Mouse (Mus musculus): ENCODE measurements around the gene Ehd3. TPM values are rescaled to one million over a fixed set of nuclear protein-coding genes. Genes with fewer than 3 reads are reported as not detected.

Ehd3 gene
- polyA plus RNA-seq (2014; fragmentation: Nextera tagmentation; extraction: Ambion mirVana) = 4.0 and 4.1 TPM in 2 replicates

DNA sequence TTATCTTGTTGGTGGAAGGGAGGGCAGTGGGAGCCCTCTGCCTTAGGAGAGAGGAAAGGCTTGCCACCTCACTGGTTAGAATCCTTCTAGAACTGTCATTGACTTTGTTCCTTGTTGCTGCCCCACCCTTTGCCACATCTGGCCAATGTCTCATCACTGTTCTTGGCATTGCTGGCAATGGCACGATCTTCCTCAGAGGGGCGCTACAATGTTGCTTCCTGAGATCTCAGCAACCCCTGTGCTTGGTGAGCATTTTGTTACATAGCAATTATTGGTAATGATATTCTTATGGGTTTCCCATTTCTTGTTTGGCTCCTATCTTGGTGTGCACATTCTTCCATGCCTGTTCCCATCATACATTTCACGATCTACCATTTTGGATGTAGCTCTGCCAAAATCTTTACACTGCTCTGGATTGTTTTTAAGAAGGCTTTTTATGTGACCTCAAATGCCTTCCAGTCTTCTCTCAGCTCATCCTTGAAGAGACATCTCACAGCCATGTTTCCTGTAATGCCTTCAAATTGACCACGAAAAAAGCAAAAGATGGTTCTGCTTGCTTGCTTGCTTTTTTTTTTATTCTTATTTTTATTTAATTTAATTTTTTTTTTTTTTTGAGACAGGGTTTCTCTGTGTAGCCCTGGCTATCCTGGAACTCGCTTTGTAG is at the start of gene Ehd3:
Gene Ehd3, plus strand, starts transcription at position 614 of the 664 bp plus-strand sequence.
- Histone ChIP-seq H3K9ac (ENCODE audit: low read depth, low read length) (peak within 1 kb of the TSS; percentile 66), H3K27ac (replicated peaks; ENCODE audit: low read depth, low read length) (peak within 1 kb of the TSS; percentile 44; the same call in 1 of the 2 replicates), H3K4me2 (ENCODE audit: low read depth, low read length) (peak within 1 kb of the TSS; percentile 90), H3K36me3 (ENCODE audit: control insufficient read depth, insufficient read depth, low read length) (no peaks in the 10 kb centered on the region), H3K4me3 (ENCODE audit: low read depth, low read length) (peak within 1 kb of the TSS; percentile 59), H3K4me1 (ENCODE audit: control insufficient read depth, insufficient read depth, low read length) (no peaks in the 10 kb centered on the region; the same call in 1 of the 2 replicates), H3K27me3 (replicated peaks; ENCODE audit: control insufficient read depth, insufficient read depth, low read length) (0 out of 2 replicates have a peak, but pooled peaks cover 6% of the 10 kb centered on the region), H3K9me3 (ENCODE audit: control insufficient read depth, low read length) (no peaks in the 10 kb centered on the region)
- no peak for ATAC-seq (ENCODE audit: low read depth)
- no peak for DNase-seq (ENCODE audit: low spot score)
- WGBS = 85% methylated on average over 5 of the region's 5 CpGs

DNA sequence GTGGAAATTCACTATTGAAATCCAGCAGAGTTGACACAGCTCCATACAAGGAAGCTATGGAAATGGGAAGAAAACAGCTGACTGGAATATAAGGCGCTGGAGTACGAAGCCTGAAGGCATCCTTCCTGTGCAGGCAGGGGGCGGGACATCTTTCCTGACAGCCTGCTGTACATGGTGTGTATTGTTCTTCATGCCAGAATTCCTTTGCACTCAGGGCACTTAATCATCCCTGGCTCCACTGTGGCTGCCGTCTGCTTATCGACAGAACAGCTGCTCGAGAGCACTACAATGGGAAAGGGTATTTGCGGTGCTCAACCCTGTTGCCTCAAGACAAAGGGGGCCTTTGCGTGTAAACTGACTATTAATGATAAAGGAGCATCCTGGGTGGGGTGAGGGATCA is 33.0 kb upstream of the Ehd3 start:
- H3K4me3 ChIP-seq (ENCODE audit: low read depth, low read length) = no peak overlapping the region
- peak; percentile 73 for DNase-seq (ENCODE audit: low spot score)
- H3K27me3 ChIP-seq (replicated peaks; ENCODE audit: control insufficient read depth, insufficient read depth, low read length) = no peaks in the 10 kb centered on the region
- H3K9ac ChIP-seq (ENCODE audit: low read depth, low read length) = no peak overlapping the region
- no peak overlapping the region for H3K4me2 ChIP-seq (ENCODE audit: low read depth, low read length)
- peak; percentile 82; the same call in 1 of the 2 replicates for ATAC-seq (ENCODE audit: low read depth)
- H3K9me3 ChIP-seq (ENCODE audit: control insufficient read depth, low read length) = no peaks in the 10 kb centered on the region
- H3K36me3 ChIP-seq (ENCODE audit: control insufficient read depth, insufficient read depth, low read length) = no peaks in the 10 kb centered on the region
- 33% methylated on average over 8 of the region's 8 CpGs for whole genome bisulfite sequencing
- H3K4me1 ChIP-seq (ENCODE audit: control insufficient read depth, insufficient read depth, low read length) = no peaks in the 10 kb centered on the region
- no peak overlapping the region for H3K27ac ChIP-seq (replicated peaks; ENCODE audit: low read depth, low read length)

DNA sequence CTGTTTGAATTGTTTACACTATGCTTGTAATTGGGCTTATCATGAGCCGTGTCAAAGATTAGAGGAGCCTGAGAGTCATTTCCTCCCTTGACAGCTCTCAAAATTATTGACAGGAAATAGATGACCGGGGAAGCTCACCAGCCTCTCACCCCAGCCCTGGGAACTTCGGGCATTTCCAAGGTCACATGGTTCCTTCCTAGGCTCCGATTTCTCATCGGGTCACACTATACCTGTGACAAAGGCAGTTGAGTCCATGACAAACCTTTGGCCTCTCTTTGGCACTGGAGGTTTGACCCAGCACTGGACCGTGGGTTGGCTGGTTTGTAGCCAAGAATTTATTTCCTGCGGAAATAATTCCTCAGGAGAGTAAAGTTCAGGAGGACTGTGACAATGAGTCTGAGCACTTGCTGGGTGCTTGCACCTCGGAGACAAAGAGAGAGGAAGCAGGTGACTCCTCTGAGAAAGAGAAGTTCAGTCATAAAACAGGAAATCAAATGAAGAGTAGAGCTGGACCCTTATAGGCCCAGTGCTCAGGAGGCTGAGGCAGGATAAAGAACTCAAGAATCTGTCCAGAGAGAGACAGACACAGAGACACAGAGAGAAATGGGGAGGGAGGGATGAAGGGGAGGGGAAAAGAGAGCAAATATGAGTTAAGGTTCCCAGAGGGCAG is 17.2 kb upstream of the Ehd3 start:
- Histone ChIP-seq H3K27me3 (replicated peaks; ENCODE audit: control insufficient read depth, insufficient read depth, low read length) (no peaks in the 10 kb centered on the region), H3K4me1 (ENCODE audit: control insufficient read depth, insufficient read depth, low read length) (no peaks in the 10 kb centered on the region), H3K27ac (replicated peaks; ENCODE audit: low read depth, low read length) (no peak overlapping the region), H3K4me2 (ENCODE audit: low read depth, low read length) (no peak overlapping the region), H3K9ac (ENCODE audit: low read depth, low read length) (no peak overlapping the region), H3K4me3 (ENCODE audit: low read depth, low read length) (no peak overlapping the region), H3K36me3 (ENCODE audit: control insufficient read depth, insufficient read depth, low read length) (no peaks in the 10 kb centered on the region), H3K9me3 (ENCODE audit: control insufficient read depth, low read length) (no peaks in the 10 kb centered on the region)
- WGBS = 66% methylated on average over 8 of the region's 8 CpGs
- DNase-seq (ENCODE audit: low spot score) = no peak
- no peak for ATAC-seq (ENCODE audit: low read depth)

DNA sequence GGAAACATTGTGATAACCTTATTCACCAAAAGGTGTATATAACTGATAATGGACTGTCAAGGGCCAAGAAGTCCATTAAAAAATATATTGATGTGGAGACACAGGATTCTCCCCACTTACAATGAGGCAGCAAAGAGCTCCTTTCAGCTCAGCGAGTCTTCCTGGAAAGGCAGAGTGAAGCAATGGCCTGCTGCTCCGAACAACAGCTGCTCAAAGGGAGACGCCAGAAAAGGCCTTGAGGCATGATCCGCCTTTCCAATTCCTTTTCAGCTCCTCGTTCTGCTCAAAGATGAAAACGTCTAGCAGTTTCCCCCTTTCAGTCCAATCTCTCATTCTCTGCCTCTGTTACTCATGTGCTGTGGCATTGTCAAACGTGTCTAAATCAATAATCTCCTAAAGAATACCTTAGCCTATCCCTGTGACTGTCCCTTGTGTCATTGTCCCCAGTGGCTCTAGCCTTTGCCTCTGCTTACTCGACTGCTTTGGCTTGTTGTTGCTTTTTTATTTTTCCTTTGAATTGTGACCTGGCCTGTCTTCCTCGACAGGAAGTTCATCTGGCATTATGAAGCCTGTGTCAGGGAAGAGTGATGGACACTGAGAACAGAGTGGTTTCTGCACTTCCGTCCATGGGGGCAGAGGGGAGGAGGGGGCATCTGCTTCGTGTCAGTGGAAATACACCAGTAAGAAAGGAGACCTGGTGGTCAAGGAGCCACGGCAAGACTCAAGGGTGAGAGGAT is 13.5 kb upstream of the Ehd3 start:
- Histone ChIP-seq H3K36me3 (ENCODE audit: control insufficient read depth, insufficient read depth, low read length) (no peaks in the 10 kb centered on the region), H3K4me3 (ENCODE audit: low read depth, low read length) (no peak overlapping the region), H3K9ac (ENCODE audit: low read depth, low read length) (no peak overlapping the region), H3K27ac (replicated peaks; ENCODE audit: low read depth, low read length) (no peak overlapping the region), H3K9me3 (ENCODE audit: control insufficient read depth, low read length) (no peaks in the 10 kb centered on the region), H3K4me2 (ENCODE audit: low read depth, low read length) (no peak overlapping the region), H3K4me1 (ENCODE audit: control insufficient read depth, insufficient read depth, low read length) (no peaks in the 10 kb centered on the region), H3K27me3 (replicated peaks; ENCODE audit: control insufficient read depth, insufficient read depth, low read length) (no peaks in the 10 kb centered on the region)
- DNase-seq (ENCODE audit: low spot score) = peak; percentile 10
- ATAC-seq (ENCODE audit: low read depth) = no peak
- WGBS = 29% methylated on average over 12 of the region's 12 CpGs

DNA sequence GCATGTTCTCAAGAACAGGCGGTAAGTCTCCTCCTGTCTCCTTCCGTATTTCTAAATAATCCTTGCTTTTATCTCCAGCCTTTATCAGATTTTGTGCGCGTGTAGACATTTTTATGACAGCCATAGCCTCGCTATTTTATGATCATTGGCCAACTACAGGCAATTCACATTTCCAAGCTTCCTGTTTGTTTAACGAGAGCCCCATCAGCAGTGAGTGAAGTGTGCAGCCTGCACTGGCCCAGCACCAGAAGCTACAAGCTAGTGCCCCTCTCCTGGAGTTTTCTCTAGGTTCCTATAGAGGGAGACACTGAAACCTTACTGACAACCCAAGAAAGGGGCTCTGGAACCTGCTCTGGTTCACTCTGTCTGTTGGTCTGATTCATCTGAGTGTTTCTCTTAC is 7.1 kb upstream of the Ehd3 start:
- Histone ChIP-seq H3K9ac (ENCODE audit: low read depth, low read length) (no peak overlapping the region), H3K27ac (replicated peaks; ENCODE audit: low read depth, low read length) (no peak overlapping the region), H3K27me3 (replicated peaks; ENCODE audit: control insufficient read depth, insufficient read depth, low read length) (no peaks in the 10 kb centered on the region), H3K4me3 (ENCODE audit: low read depth, low read length) (no peak overlapping the region), H3K9me3 (ENCODE audit: control insufficient read depth, low read length) (no peaks in the 10 kb centered on the region), H3K36me3 (ENCODE audit: control insufficient read depth, insufficient read depth, low read length) (no peaks in the 10 kb centered on the region), H3K4me1 (ENCODE audit: control insufficient read depth, insufficient read depth, low read length) (no peaks in the 10 kb centered on the region), H3K4me2 (ENCODE audit: low read depth, low read length) (no peak overlapping the region)
- DNase-seq (ENCODE audit: low spot score) (no peak), ATAC-seq (ENCODE audit: low read depth) (no peak)
- WGBS = 78% methylated on average over 6 of the region's 6 CpGs

DNA sequence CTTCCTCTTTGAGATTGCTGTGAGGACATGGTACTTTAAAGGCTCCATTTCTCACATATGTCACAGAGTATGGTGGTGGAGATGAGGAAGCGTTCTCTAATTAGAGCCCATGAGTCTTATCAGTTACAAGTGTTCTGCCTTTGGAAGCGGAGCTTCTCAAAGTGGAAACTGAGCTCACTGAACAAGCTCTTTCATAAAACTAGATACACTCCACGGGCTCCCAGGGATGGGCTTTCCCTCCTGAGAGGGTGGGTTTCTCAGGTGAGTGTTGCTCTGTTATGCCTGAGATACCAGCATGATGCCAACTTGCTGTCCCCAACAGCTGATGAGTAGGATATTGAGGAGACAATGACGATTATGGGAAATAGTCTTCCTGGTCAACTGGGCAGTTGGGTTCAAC is 6.2 kb upstream of the Ehd3 start:
- ATAC-seq (ENCODE audit: low read depth) = no peak
- no peak for DNase-seq (ENCODE audit: low spot score)
- Histone ChIP-seq H3K36me3 (ENCODE audit: control insufficient read depth, insufficient read depth, low read length) (no peaks in the 10 kb centered on the region), H3K9ac (ENCODE audit: low read depth, low read length) (no peak overlapping the region), H3K27me3 (replicated peaks; ENCODE audit: control insufficient read depth, insufficient read depth, low read length) (no peaks in the 10 kb centered on the region), H3K27ac (replicated peaks; ENCODE audit: low read depth, low read length) (no peak overlapping the region), H3K4me1 (ENCODE audit: control insufficient read depth, insufficient read depth, low read length) (no peaks in the 10 kb centered on the region), H3K4me3 (ENCODE audit: low read depth, low read length) (no peak overlapping the region), H3K9me3 (ENCODE audit: control insufficient read depth, low read length) (no peaks in the 10 kb centered on the region), H3K4me2 (ENCODE audit: low read depth, low read length) (no peak overlapping the region)
- 84% methylated on average over 4 of the region's 4 CpGs for WGBS

DNA sequence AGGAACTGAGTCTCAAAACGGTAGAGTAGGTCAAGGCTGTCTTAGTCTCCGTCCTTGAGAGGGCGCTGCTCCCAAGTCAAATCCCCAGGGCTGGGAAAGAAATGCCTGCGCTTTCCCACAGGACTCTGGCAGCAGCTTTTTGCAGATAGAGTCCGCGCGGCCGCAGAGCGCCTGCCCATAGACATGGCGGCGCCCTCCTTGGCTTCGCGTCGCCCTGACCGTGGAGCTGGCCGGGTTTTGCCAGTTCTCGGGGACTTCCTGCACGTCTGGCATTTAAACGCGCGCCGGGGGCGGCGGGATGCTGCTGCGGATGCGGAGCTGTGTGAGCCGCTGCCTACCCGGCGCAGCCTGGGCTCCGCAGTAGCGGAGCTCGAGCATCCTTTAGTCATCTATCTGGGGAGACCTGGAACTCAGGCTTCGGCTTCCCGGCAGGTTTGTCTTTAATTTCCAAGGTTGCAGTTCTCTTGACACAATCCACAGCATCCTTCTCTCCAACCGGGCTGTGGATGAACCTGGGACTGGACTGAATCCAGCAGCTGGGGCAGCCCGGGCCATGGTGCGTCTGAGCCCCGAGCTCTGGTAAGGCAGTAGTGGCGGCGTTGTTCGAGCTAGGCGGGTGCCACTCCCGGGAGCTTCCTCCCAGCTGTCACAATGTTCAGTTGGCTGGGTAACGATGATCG is 798 bp downstream of the Ehd3 start:
- Histone ChIP-seq H3K36me3 (ENCODE audit: control insufficient read depth, insufficient read depth, low read length) (no peaks in the 10 kb centered on the region), H3K4me2 (ENCODE audit: low read depth, low read length) (peak overlapping the region; percentile 90), H3K4me3 (ENCODE audit: low read depth, low read length) (peak overlapping the region; percentile 59), H3K9me3 (ENCODE audit: control insufficient read depth, low read length) (no peaks in the 10 kb centered on the region), H3K4me1 (ENCODE audit: control insufficient read depth, insufficient read depth, low read length) (no peaks in the 10 kb centered on the region; the same call in 1 of the 2 replicates), H3K27me3 (replicated peaks; ENCODE audit: control insufficient read depth, insufficient read depth, low read length) (0 out of 2 replicates have a peak, but pooled peaks cover 6% of the 10 kb centered on the region), H3K9ac (ENCODE audit: low read depth, low read length) (peak overlapping the region; percentile 66), H3K27ac (replicated peaks; ENCODE audit: low read depth, low read length) (peak overlapping the region; percentile 44; the same call in 1 of the 2 replicates)
- DNase-seq (ENCODE audit: low spot score) = peak; percentile 95
- ATAC-seq (ENCODE audit: low read depth) = peak; percentile 96
- WGBS = under 1% methylated on average over 30 of the region's 45 CpGs

DNA sequence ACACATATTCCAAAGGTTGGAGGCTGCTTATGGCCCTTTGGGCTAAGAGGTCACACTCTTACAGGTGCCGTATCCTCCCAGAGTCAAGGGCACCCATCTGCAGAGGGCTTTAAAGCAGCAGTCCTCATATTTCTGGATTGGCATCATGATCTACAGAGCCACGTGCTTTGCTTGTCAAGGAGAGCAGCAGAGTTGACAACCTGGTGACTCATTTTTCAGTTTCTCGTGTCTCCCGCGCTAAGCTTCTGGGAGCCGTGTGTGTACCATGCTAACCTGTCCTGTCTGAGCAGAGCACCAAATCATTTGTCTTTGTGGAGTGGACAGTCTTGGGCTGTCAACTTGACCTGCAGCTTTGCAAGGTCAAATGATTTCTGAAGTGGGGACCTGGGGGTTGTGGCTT is 2.4 kb downstream of the Ehd3 start:
- Histone ChIP-seq H3K27ac (replicated peaks; ENCODE audit: low read depth, low read length) (no peak overlapping the region), H3K4me3 (ENCODE audit: low read depth, low read length) (no peak overlapping the region)

More for the DNA sequence above, 2.4 kb downstream of the Ehd3 start:
- H3K27me3 ChIP-seq (replicated peaks; ENCODE audit: control insufficient read depth, insufficient read depth, low read length) = 0 out of 2 replicates have a peak, but pooled peaks cover 6% of the 10 kb centered on the region
- H3K36me3 ChIP-seq (ENCODE audit: control insufficient read depth, insufficient read depth, low read length) = no peaks in the 10 kb centered on the region
- no peak overlapping the region for H3K4me2 ChIP-seq (ENCODE audit: low read depth, low read length)
- ATAC-seq (ENCODE audit: low read depth) = no peak
- H3K9me3 ChIP-seq (ENCODE audit: control insufficient read depth, low read length) = no peaks in the 10 kb centered on the region
- H3K9ac ChIP-seq (ENCODE audit: low read depth, low read length) = no peak overlapping the region
- 86% methylated on average over 6 of the region's 6 CpGs for WGBS
- DNase-seq (ENCODE audit: low spot score) = no peak
- no peaks in the 10 kb centered on the region; the same call in 1 of the 2 replicates for H3K4me1 ChIP-seq (ENCODE audit: control insufficient read depth, insufficient read depth, low read length)
